Mouse (Mus musculus) heart, adult 2 months (tissue): Measurements from ENCODE around the gene Ctnna3.

Experiments used
- CTCF ChIP-seq: fragments of 200-600 bp; IDR thresholded peaks from 2 replicates; pipeline ENCODE4 v1.8.1; 2022; ENCODE audit warnings: antibody characterized with exemption, mild to moderate bottlenecking, moderate library complexity
- EP300 ChIP-seq: fragments of 200-500 bp; IDR thresholded peaks from 2 replicates; pipeline ENCODE4 v1.6.1; 2011; ENCODE audit warnings: low read depth, low read length, control low read depth; ENCODE audit not compliant: insufficient read depth

- TF ChIP-seq EP300 (no peak), CTCF (no peak)
Measured at GRCm38 (mm10) chr10:63676343-63676742, 246.4 kb downstream of the Ctnna3 start.
